Mouse (Mus musculus) right cerebral cortex, postnatal 10 days (tissue): ENCODE results near the gene Pomp.

Experiments
- DNase-seq, 2 experiments: peaks; one replicate each; pipeline ENCODE4 v3.0.0; 2021; ENCODE audit warnings: low spot score in 2 of 2

Gene Pomp

GRCm38 (mm10) chr5:147860449-147861261, at the start of gene Pomp:
Gene Pomp (plus strand): TSS chr5:147860461.
- DNase-seq = peak; percentile 94 to 95

- peak in 1 of 2 experiments; percentile 27 for DNase-seq
Observed at GRCm38 (mm10) chr5:147812255-147813040, 47.8 kb upstream of the Pomp start.

GRCm38 (mm10) chr5:147814971-147815370, 45.3 kb upstream of the Pomp start:
- DNase-seq = no peak

GRCm38 (mm10) chr5:147815592-147815991, 44.7 kb upstream of the Pomp start:
- no peak for DNase-seq

GRCm38 (mm10) chr5:147816465-147816864, 43.8 kb upstream of the Pomp start:
- DNase-seq = no peak

- no peak for DNase-seq
Observed at GRCm38 (mm10) chr5:147817747-147818496, 42.3 kb upstream of the Pomp start.

- no peak for DNase-seq
Observed at GRCm38 (mm10) chr5:147818866-147819265, 41.4 kb upstream of the Pomp start.

- DNase-seq = no peak
Observed at GRCm38 (mm10) chr5:147819895-147820294, 40.4 kb upstream of the Pomp start.

GRCm38 (mm10) chr5:147824021-147824605, 36.1 kb upstream of the Pomp start:
- peak; percentile 12 to 14 for DNase-seq

- peak; percentile 19 to 26 for DNase-seq
Observed at GRCm38 (mm10) chr5:147825375-147825969, 34.8 kb upstream of the Pomp start.

- DNase-seq = peak in 1 of 2 experiments; percentile 11
Observed at GRCm38 (mm10) chr5:147826091-147826490, 34.2 kb upstream of the Pomp start.

GRCm38 (mm10) chr5:147826546-147826945, 33.7 kb upstream of the Pomp start:
- peak in 1 of 2 experiments; percentile 10 for DNase-seq

GRCm38 (mm10) chr5:147828846-147829245, 31.4 kb upstream of the Pomp start:
- no peak for DNase-seq

GRCm38 (mm10) chr5:147832842-147833241, 27.4 kb upstream of the Pomp start:
- DNase-seq = no peak

- DNase-seq = no peak
Observed at GRCm38 (mm10) chr5:147834841-147835500, 25.3 kb upstream of the Pomp start.

GRCm38 (mm10) chr5:147839418-147839817, 20.8 kb upstream of the Pomp start:
- no peak for DNase-seq

GRCm38 (mm10) chr5:147843340-147843739, 16.9 kb upstream of the Pomp start:
- no peak for DNase-seq

GRCm38 (mm10) chr5:147845319-147845718, 14.9 kb upstream of the Pomp start:
- no peak for DNase-seq

GRCm38 (mm10) chr5:147847361-147847760, 12.9 kb upstream of the Pomp start:
- no peak for DNase-seq

GRCm38 (mm10) chr5:147848164-147848863, 11.9 kb upstream of the Pomp start:
- peak; percentile 69 to 85 for DNase-seq
